Mouse (Mus musculus): ENCODE results near the gene Olfr1062.
"Not testable (repeated sequence)": the region's sequence is repeated elsewhere in the genome, so short reads cannot be mapped to it uniquely, and the experiment has no call there.

Olfr1062 gene

DNA sequence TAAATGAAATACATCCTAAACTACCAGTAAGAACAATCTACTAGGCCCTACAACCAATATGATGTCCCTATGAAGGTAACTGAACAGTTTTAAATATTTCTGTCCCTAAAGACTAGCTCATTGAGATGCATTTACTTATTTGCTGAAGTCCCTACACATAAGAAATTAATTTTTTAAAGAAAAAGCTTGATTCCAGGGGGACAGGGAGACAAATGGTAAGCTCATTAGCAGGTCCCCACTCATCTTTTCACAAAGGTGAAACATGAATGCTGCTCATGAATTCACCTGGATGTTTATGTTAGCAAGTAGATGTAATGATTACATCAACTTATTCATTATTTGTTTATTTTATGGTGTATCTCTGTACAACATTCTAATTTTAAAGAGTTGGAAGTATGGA lies at the start of gene Olfr1062:
TSS of gene Olfr1062 (minus strand) at position 101 of the 400 bp plus-strand sequence.
- DNase-seq (ENCODE audit: extremely low spot score, low read depth, low spot score), result not testable (repeated sequence)

GRCm38 (mm10) chr2:86464442-86465109 lies 38.0 kb upstream of the Olfr1062 start:
- DNase-seq (ENCODE audit: extremely low spot score, low read depth, low spot score), result no peak

DNA sequence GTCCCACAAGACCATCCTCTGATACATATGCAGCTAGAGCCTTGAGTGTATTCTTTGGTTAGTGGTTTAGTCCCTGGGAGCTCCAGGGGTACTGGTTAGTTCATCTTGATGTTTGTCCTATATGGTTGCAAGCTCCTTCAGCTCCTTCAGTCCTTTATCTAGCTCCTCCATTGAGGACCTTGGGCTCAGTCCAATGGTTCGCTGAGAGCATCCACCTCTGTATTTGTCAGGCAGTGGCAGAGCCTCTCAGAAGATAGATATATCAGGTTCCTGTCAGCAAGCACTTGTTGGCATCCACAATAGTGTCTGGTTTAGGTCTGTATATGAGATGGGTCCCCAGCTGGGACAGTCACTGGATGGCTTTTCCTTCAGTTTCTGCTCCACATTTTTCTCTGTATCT lies 33.9 kb upstream of the Olfr1062 start:
- no peak for DNase-seq (ENCODE audit: extremely low spot score, low read depth, low spot score)

GRCm38 (mm10) chr2:86456169-86456568 lies 29.6 kb upstream of the Olfr1062 start, which contains the start of gene Olfr1066:
Gene Olfr1066 (minus strand): TSS chr2:86456269.
- no peak for DNase-seq (ENCODE audit: extremely low spot score, low read depth, low spot score)

DNA sequence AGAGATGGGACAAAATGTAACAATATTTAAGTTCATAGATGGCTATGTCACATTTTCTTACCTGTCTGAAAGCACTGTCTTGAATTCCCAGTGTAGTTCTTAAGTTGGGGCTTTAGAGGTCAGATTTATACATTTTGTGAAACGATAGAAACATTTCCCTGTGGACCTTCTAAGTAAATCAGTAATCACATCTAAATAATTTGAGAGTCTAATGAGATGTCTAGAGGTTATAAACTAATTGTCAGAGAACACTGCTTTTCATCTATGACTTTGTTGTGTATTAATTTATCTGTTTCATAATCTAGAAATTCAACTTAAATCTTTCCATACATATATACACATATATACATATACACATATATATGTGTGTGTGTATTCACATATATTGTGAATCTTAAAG lies 23.9 kb upstream of the Olfr1062 start, which contains the start of gene Olfr1065:
TSS of gene Olfr1065 (minus strand) at position 101 of the 400 bp plus-strand sequence.
- not testable (repeated sequence) for DNase-seq (ENCODE audit: extremely low spot score, low read depth, low spot score)

GRCm38 (mm10) chr2:86442101-86442500 lies 15.6 kb upstream of the Olfr1062 start:
- not testable (repeated sequence) for DNase-seq (ENCODE audit: extremely low spot score, low read depth, low spot score)

GRCm38 (mm10) chr2:86428511-86428910 lies 2.0 kb upstream of the Olfr1062 start:
- not testable (repeated sequence) for DNase-seq (ENCODE audit: extremely low spot score, low read depth, low spot score)

DNA sequence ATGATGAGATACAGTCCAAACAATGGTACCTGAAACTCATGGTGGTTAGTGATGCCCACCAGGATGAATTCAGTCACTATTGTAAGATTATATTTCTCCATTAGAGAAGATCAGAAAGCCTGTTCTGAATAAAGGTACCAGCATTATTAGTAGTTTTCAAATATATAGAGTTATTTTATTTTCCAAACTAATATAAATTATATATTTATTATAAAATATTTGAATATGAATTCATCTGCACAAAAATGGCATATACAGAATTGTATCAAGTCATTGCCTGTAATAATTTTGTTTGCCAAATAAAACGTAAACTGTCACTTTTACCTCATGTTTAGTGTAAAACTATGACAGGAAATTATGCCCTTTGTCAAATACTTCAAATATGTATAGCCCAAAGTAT lies 12.6 kb downstream of the Olfr1062 start, which contains the start of gene Olfr1061:
TSS of gene Olfr1061 (minus strand) at position 101 of the 400 bp plus-strand sequence.
- DNase-seq (ENCODE audit: extremely low spot score, low read depth, low spot score), result no peak

- DNase-seq (ENCODE audit: extremely low spot score, low read depth, low spot score), result no peak
These were observed 31.4 kb downstream of the Olfr1062 start for GRCm38 (mm10) chr2:86395114-86395513.

- DNase-seq (ENCODE audit: extremely low spot score, low read depth, low spot score), result not testable (repeated sequence)
These were observed 38.1 kb downstream of the Olfr1062 start, which contains the start of gene Olfr1058 for GRCm38 (mm10) chr2:86388461-86388860. Gene Olfr1058 (minus strand): TSS chr2:86388561.

DNA sequence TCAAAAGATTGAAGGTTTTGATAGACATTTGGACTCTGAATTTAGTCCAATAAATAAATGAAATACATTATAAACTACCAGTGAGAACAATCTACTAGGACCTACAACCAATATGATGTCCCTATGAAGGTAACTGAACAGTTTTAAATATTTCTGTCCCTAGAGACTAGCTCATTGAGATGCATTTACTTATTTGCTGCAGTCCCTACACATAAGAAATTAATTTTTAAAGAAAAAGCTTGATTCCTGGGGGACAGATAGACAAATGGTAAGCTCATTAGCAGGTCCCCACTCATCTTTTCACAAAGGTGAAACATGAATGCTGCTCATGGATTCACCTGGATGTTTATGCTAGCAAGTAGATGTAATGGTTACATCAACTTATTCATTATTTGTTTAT lies 48.3 kb downstream of the Olfr1062 start, which contains the start of gene Olfr1057:
TSS of gene Olfr1057 (minus strand) at position 101 of the 400 bp plus-strand sequence.
- no peak for DNase-seq (ENCODE audit: extremely low spot score, low read depth, low spot score)
